In the genomic region with DNA sequence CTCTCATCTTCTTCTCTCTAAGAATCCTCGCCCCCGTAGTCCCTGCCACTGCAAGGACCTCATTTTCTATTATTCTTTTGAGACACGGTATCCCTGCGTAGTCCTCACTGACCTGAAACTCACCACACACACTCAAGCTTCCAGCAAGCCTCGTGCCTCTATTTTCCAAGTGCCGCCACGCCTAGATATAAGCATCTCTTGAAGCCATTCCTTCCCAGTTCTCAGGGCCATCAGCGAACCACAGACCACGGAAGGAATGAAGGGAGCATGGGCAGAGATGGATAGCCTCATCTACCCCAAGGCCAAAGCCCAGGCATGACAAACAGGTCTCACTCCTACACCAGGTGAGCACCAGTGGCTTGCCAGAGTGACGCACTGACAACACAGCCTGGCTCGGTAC, we compare ENCODE assay signal across 21 mouse cellular contexts. TPM values are rescaled to one million over a fixed set of nuclear protein-coding genes. Genes with fewer than 3 reads are reported as not detected.
DNase-seq lines count a peak whose midpoint lies in the region; ATAC-seq lines count a peak whose summit lies in the region.
"Had no signal": no experiment of that assay in that cellular context is flagged by ENCODE, and none has a peak within 500 bp of the region (broad histone marks: within the 10 kb centered on the region; RNA-seq: fewer than 3 reads in every experiment).

No protein-coding gene starts in this region.

- DNase-seq in heart, postnatal 14 days: no peak
- DNase-seq in lung, postnatal 25 days (ENCODE audit: low spot score): peak; percentile 31
- DNase-seq in lung, postnatal 14 days: no peak
- DNase-seq in layer of hippocampus, postnatal 25 days (ENCODE audit: extremely low spot score in 1 of 2, low spot score in 1 of 2): no peak
- DNase-seq: adrenal gland, postnatal 25 days; cerebellum, adult 11 months; cerebellum, postnatal 25 days; embryo, embryonic 11 days; gastrocnemius, postnatal 25 days; kidney, adult 9 months; kidney, postnatal 25 days; right cerebral cortex, postnatal 25 days had no signal

- H3K4me1 ChIP-seq in heart, embryonic 13.5 days: peaks cover 42% of the 10 kb centered on the region
- H3K4me1 ChIP-seq in embryonic facial prominence, embryonic 13.5 days: peaks cover 41% of the 10 kb centered on the region
- H3K4me1 ChIP-seq in liver, embryonic 12.5 days: peaks cover 51% of the 10 kb centered on the region

- peak overlapping the region; percentile 90; the same call in 1 of the 2 replicates for H3K9ac ChIP-seq in heart, embryonic 13.5 days
- H3K9ac ChIP-seq in embryonic facial prominence, embryonic 13.5 days: peak overlapping the region; percentile 85; the same call in 1 of the 2 replicates
- H3K9ac ChIP-seq in liver, embryonic 12.5 days: peak overlapping the region; percentile 79; the same call in 1 of the 2 replicates
- H3K9ac ChIP-seq: lung, embryonic 15.5 days; stomach, embryonic 15.5 days had no signal

- H3K27ac ChIP-seq in heart, embryonic 13.5 days (replicated peaks): no peak overlapping the region
- no peak overlapping the region for H3K27ac ChIP-seq in embryonic facial prominence, embryonic 13.5 days
- no peak overlapping the region for H3K27ac ChIP-seq in liver, embryonic 12.5 days
- H3K27ac ChIP-seq: lung, embryonic 15.5 days; stomach, embryonic 15.5 days had no signal

- no peak overlapping the region for H3K4me3 ChIP-seq in heart, embryonic 13.5 days
- no peak overlapping the region for H3K4me3 ChIP-seq in embryonic facial prominence, embryonic 13.5 days
- no peak overlapping the region for H3K4me3 ChIP-seq in liver, embryonic 12.5 days
- H3K4me3 ChIP-seq: stomach, embryonic 15.5 days had no signal

- H3K4me2 ChIP-seq in heart, embryonic 13.5 days: no peak overlapping the region
- 0 out of 2 replicates have a peak overlapping the region, but pooled peaks have one; percentile 98 for H3K4me2 ChIP-seq in embryonic facial prominence, embryonic 13.5 days
- H3K4me2 ChIP-seq in liver, embryonic 12.5 days: peak overlapping the region; percentile 98
- H3K4me2 ChIP-seq: midbrain, embryonic 11.5 days had no signal

- no peaks in the 10 kb centered on the region for H3K27me3 ChIP-seq in heart, embryonic 13.5 days (replicated peaks)
- H3K27me3 ChIP-seq in embryonic facial prominence, embryonic 13.5 days: no peaks in the 10 kb centered on the region
- no peaks in the 10 kb centered on the region for H3K27me3 ChIP-seq in liver, embryonic 12.5 days (replicated peaks)
- H3K27me3 ChIP-seq: lung, embryonic 15.5 days; stomach, embryonic 15.5 days had no signal

- no peaks in the 10 kb centered on the region for H3K9me3 ChIP-seq in heart, embryonic 13.5 days
- H3K9me3 ChIP-seq in embryonic facial prominence, embryonic 13.5 days: no peaks in the 10 kb centered on the region
- H3K9me3 ChIP-seq in liver, embryonic 12.5 days (replicated peaks): no peaks in the 10 kb centered on the region
- H3K9me3 ChIP-seq: lung, embryonic 15.5 days; stomach, embryonic 15.5 days had no signal

- peaks cover 66% of the 10 kb centered on the region for H3K36me3 ChIP-seq in heart, embryonic 13.5 days
- H3K36me3 ChIP-seq in embryonic facial prominence, embryonic 13.5 days: peaks cover 62% of the 10 kb centered on the region
- peaks cover 68% of the 10 kb centered on the region for H3K36me3 ChIP-seq in liver, embryonic 12.5 days

- intact Hi-C loops in heart, postnatal 14 days (cut with DNase I): loop anchor here (2.0 kb wide), 1 partner anchor 44 kb away; no protein-coding TSS in a partner anchor

- WGBS in heart, embryonic 13.5 days: 93% methylated on average over 11 of the region's 11 CpGs
- WGBS in embryonic facial prominence, embryonic 13.5 days: 91% methylated on average over 11 of the region's 11 CpGs
- WGBS in liver, embryonic 12.5 days (ENCODE audit: insufficient replicate concordance): 84% methylated on average over 11 of the region's 11 CpGs

- no peak for ATAC-seq in heart, embryonic 13.5 days (ENCODE audit: extremely low read depth, insufficient number of reproducible peaks, low FRiP score, low TSS enrichment)
- ATAC-seq in embryonic facial prominence, embryonic 13.5 days (ENCODE audit: insufficient number of reproducible peaks, insufficient read depth, low FRiP score, low TSS enrichment, low read depth): no peak
- no peak for ATAC-seq in liver, embryonic 12.5 days
- no peak for ATAC-seq in granulocyte monocyte progenitor cell, adult 5-6 weeks (replicated peaks; ENCODE audit: poor library complexity, severe bottlenecking)
- ATAC-seq: forebrain, embryonic 14.5 days had no signal

RNA-seq across cellular contexts. Expression of gene Zbtb48, which starts 2.9 kb away (rescaled TPM):
- 10.0 and 11.6 TPM in 2 replicates for polyA plus RNA-seq in heart, embryonic 13.5 days (2015; fragmentation: Nextera tagmentation; extraction: Ambion mirVana)
- total RNA-seq in heart, postnatal 14 days (2021): 1 to 10 TPM; 4.7 to 7.5 TPM
- 17.5 and 22.9 TPM in 2 replicates for polyA plus RNA-seq in embryonic facial prominence, embryonic 13.5 days (2015; fragmentation: Nextera tagmentation; extraction: Ambion mirVana)
- polyA plus RNA-seq in liver, embryonic 12.5 days (2016; fragmentation: Nextera tagmentation; extraction: Ambion mirVana): 11.4 and 12.2 TPM in 2 replicates
- 9.2 and 15.7 TPM in 2 replicates for total RNA-seq in granulocyte monocyte progenitor cell, adult 5-6 weeks (2014; fragmentation: Nextera tagmentation)
- 5.2 and 10.3 TPM in 2 replicates for total RNA-seq in granulocyte monocyte progenitor cell, adult 5-6 weeks (2017)
- total RNA-seq in layer of hippocampus, postnatal 25 days (2021): 10 to 100 TPM; 11.0 to 15.8 TPM

RNA-seq across cellular contexts. Expression of gene Tas1r1, which starts 13.8 kb away (rescaled TPM):
- 0.11 TPM in 1 of 2 replicates, not detected in the other for polyA plus RNA-seq in heart, embryonic 13.5 days (2015; fragmentation: Nextera tagmentation; extraction: Ambion mirVana)
- total RNA-seq in heart, postnatal 14 days (2021): under 1 TPM in 1 of 2 experiments, not detected in 1; 0.07 TPM
- 0.55 and 0.59 TPM in 2 replicates for polyA plus RNA-seq in embryonic facial prominence, embryonic 13.5 days (2015; fragmentation: Nextera tagmentation; extraction: Ambion mirVana)
- 0.12 and 0.19 TPM in 2 replicates for polyA plus RNA-seq in liver, embryonic 12.5 days (2016; fragmentation: Nextera tagmentation; extraction: Ambion mirVana)
- total RNA-seq in granulocyte monocyte progenitor cell, adult 5-6 weeks (2014; fragmentation: Nextera tagmentation): 1.6 and 3.2 TPM in 2 replicates
- total RNA-seq in granulocyte monocyte progenitor cell, adult 5-6 weeks (2017): 1.0 and 2.6 TPM in 2 replicates
- under 1 TPM; 0.49 to 0.54 TPM for total RNA-seq in layer of hippocampus, postnatal 25 days (2021)
- total RNA-seq: heart, adult 8-10 months had no signal

RNA-seq across cellular contexts. Expression of gene Nol9, which starts 14.6 kb away (rescaled TPM):
- 17.2 and 18.1 TPM in 2 replicates for polyA plus RNA-seq in heart, embryonic 13.5 days (2015; fragmentation: Nextera tagmentation; extraction: Ambion mirVana)
- 10 to 100 TPM; 10.5 to 10.9 TPM for total RNA-seq in heart, postnatal 14 days (2021)
- polyA plus RNA-seq in embryonic facial prominence, embryonic 13.5 days (2015; fragmentation: Nextera tagmentation; extraction: Ambion mirVana): 34.4 and 34.8 TPM in 2 replicates
- polyA plus RNA-seq in liver, embryonic 12.5 days (2016; fragmentation: Nextera tagmentation; extraction: Ambion mirVana): 42.3 and 44.0 TPM in 2 replicates
- 33.7 and 36.5 TPM in 2 replicates for total RNA-seq in granulocyte monocyte progenitor cell, adult 5-6 weeks (2014; fragmentation: Nextera tagmentation)
- 30.7 and 40.0 TPM in 2 replicates for total RNA-seq in granulocyte monocyte progenitor cell, adult 5-6 weeks (2017)
- 10 to 100 TPM; 20.9 to 22.3 TPM for total RNA-seq in layer of hippocampus, postnatal 25 days (2021)

RNA-seq across cellular contexts. Expression of gene Klhl21, which starts 15.9 kb away (rescaled TPM):
- 23.2 and 25.9 TPM in 2 replicates for polyA plus RNA-seq in heart, embryonic 13.5 days (2015; fragmentation: Nextera tagmentation; extraction: Ambion mirVana)
- 10 to 100 TPM; 53.0 to 56.9 TPM for total RNA-seq in heart, postnatal 14 days (2021)
- polyA plus RNA-seq in embryonic facial prominence, embryonic 13.5 days (2015; fragmentation: Nextera tagmentation; extraction: Ambion mirVana): 10.1 TPM in 2 replicates
- 10.9 and 12.0 TPM in 2 replicates for polyA plus RNA-seq in liver, embryonic 12.5 days (2016; fragmentation: Nextera tagmentation; extraction: Ambion mirVana)
- 9.8 and 11.6 TPM in 2 replicates for total RNA-seq in granulocyte monocyte progenitor cell, adult 5-6 weeks (2014; fragmentation: Nextera tagmentation)
- total RNA-seq in granulocyte monocyte progenitor cell, adult 5-6 weeks (2017): 4.3 and 6.3 TPM in 2 replicates
- 10 to 100 TPM; 19.1 to 20.7 TPM for total RNA-seq in layer of hippocampus, postnatal 25 days (2021)

RNA-seq across cellular contexts. Expression of gene Phf13, which starts 28.5 kb away (rescaled TPM):
- 17.8 and 18.3 TPM in 2 replicates for polyA plus RNA-seq in heart, embryonic 13.5 days (2015; fragmentation: Nextera tagmentation; extraction: Ambion mirVana)
- total RNA-seq in heart, postnatal 14 days (2021): 1 to 10 TPM; 7.6 to 8.5 TPM
- 38.0 and 38.1 TPM in 2 replicates for polyA plus RNA-seq in embryonic facial prominence, embryonic 13.5 days (2015; fragmentation: Nextera tagmentation; extraction: Ambion mirVana)
- polyA plus RNA-seq in liver, embryonic 12.5 days (2016; fragmentation: Nextera tagmentation; extraction: Ambion mirVana): 10.4 and 11.2 TPM in 2 replicates
- 1.4 and 5.7 TPM in 2 replicates for total RNA-seq in granulocyte monocyte progenitor cell, adult 5-6 weeks (2014; fragmentation: Nextera tagmentation)
- total RNA-seq in granulocyte monocyte progenitor cell, adult 5-6 weeks (2017): 2.1 and 2.4 TPM in 2 replicates
- total RNA-seq in layer of hippocampus, postnatal 25 days (2021): 10 to 100 TPM; 11.7 to 12.5 TPM
